Mouse (Mus musculus) forebrain, embryonic 14.5 days (tissue): ENCODE results near the gene Syt2. TPM values are rescaled to one million over a fixed set of nuclear protein-coding genes. Genes with fewer than 3 reads are reported as not detected.

Experiments
- ATAC-seq: fragments of 200-750 bp; cut with Nextera tagmentation; 2 replicates; pipeline ENCODE4 v1.8.0; 2017; ENCODE audit warnings: mild to moderate bottlenecking, moderate library complexity
- DNase-seq: peaks from one replicate; pipeline ENCODE4 v3.0.0-alpha.2; 2015; ENCODE audit warnings: low spot score
- H3K27ac ChIP-seq: fragments of 300-500 bp; sonication (generic); 2 replicates; pipeline ENCODE4 v1.5.1; 2014; ENCODE audit warnings: low read depth, mild to moderate bottlenecking, control low read depth, low read length, moderate library complexity
- H3K27me3 ChIP-seq: fragments of 300-500 bp; sonication (generic); replicated peaks from 2 replicates; pipeline ENCODE4 v1.6.1; 2014; ENCODE audit warnings: low read length, control low read depth, mixed read lengths; ENCODE audit not compliant: control insufficient read depth, insufficient read depth
- H3K36me3 ChIP-seq: fragments of 300-500 bp; sonication (generic); 2 replicates; pipeline ENCODE4 v1.6.1; 2014; ENCODE audit warnings: low read length, control low read depth; ENCODE audit not compliant: control insufficient read depth, insufficient read depth
- H3K4me1 ChIP-seq: fragments of 300-500 bp; sonication (generic); 2 replicates; pipeline ENCODE4 v1.6.1; 2014; ENCODE audit warnings: antibody characterized with exemption, low read length, control low read depth; ENCODE audit not compliant: control insufficient read depth, insufficient read depth
- H3K4me2 ChIP-seq: fragments of 300-500 bp; sonication (generic); 2 replicates; pipeline ENCODE4 v1.6.1; 2014; ENCODE audit warnings: mild to moderate bottlenecking, control low read depth, low read length
- H3K4me3 ChIP-seq: fragments of 300-500 bp; sonication (generic); 2 replicates; pipeline ENCODE4 v1.5.1; 2014; ENCODE audit warnings: low read depth, low read length, control low read depth
- H3K9ac ChIP-seq: fragments of 300-500 bp; sonication (generic); 2 replicates; pipeline ENCODE4 v1.6.1; 2014; ENCODE audit warnings: mild to moderate bottlenecking, low read length, control low read depth, moderate library complexity
- H3K9me3 ChIP-seq: fragments of 300-500 bp; sonication (generic); replicated peaks from 2 replicates; pipeline ENCODE4 v1.6.1; 2016; ENCODE audit warnings: low read length, control low read depth, mixed read lengths; ENCODE audit not compliant: control insufficient read depth
- WGBS: fragments of 180-500 bp; shearing (Covaris S2); extraction: QIAGEN DNeasy Blood & Tissue Kit; methylation state at CpG from one replicate; pipeline ENCODE4 v1.1.7; 2014; 5-methylcytosine and 5-hydroxymethylcytosine counted together
- polyA plus RNA-seq: library from polyadenylated mRNA; unstranded; fragments of >200 nt; fragmentation: Nextera tagmentation; extraction: Ambion mirVana; gene quantifications from 2 replicates; pipeline ENCODE4 v1.2.1, GENCODE M21; 2014

The Syt2 gene
- polyA plus RNA-seq, 1 experiment from 2014 or later: 1.2 TPM

- WGBS: 24% methylated on average over 3 of the region's 3 CpGs
- no peak overlapping the region for H3K4me2 ChIP-seq
- H3K9me3 ChIP-seq: no peaks in the 10 kb centered on the region
- peaks cover 27% of the 10 kb centered on the region for H3K27me3 ChIP-seq
- H3K4me1 ChIP-seq: peaks cover under 1% of the 10 kb centered on the region; the same call in 1 of the 2 replicates
- no peak for ATAC-seq
- H3K9ac ChIP-seq: no peak overlapping the region
- H3K27ac ChIP-seq: no peak overlapping the region
- DNase-seq: no peak
- no peak overlapping the region for H3K4me3 ChIP-seq
- no peaks in the 10 kb centered on the region for H3K36me3 ChIP-seq
Observed at GRCm38 (mm10) chr1:134641507-134641906, 5.0 kb upstream of the Syt2 start.

DNA sequence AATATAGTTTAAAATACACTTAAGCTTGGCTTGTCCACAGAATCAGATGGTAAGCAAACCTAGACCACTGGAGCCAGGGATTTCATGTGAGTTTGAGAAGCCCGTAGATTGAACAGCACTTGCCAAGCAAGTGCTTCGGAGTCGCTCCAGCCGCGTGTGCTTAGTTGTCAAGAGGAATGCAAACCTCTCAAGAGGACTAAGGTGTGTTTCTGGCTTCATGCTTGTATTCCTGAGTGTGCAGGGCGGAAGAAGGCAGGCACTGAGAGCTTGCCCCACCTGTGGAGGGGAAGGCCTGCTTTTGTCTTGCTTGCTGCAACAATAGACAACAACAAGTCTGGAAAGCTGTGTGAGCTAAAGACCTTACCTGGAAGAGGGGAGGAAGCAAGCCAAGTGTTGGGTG lies 2.8 kb upstream of the Syt2 start:
- DNase-seq (no peak), ATAC-seq (no peak)
- H3K36me3 ChIP-seq: no peaks in the 10 kb centered on the region
- H3K4me2 ChIP-seq: no peak overlapping the region
- no peak overlapping the region for H3K9ac ChIP-seq
- no peaks in the 10 kb centered on the region for H3K9me3 ChIP-seq
- H3K27ac ChIP-seq: no peak overlapping the region
- H3K27me3 ChIP-seq: peaks cover 49% of the 10 kb centered on the region
- no peak overlapping the region for H3K4me3 ChIP-seq
- 72% methylated on average over 6 of the region's 6 CpGs for WGBS
- peaks cover 7% of the 10 kb centered on the region; the same call in 1 of the 2 replicates for H3K4me1 ChIP-seq

DNA sequence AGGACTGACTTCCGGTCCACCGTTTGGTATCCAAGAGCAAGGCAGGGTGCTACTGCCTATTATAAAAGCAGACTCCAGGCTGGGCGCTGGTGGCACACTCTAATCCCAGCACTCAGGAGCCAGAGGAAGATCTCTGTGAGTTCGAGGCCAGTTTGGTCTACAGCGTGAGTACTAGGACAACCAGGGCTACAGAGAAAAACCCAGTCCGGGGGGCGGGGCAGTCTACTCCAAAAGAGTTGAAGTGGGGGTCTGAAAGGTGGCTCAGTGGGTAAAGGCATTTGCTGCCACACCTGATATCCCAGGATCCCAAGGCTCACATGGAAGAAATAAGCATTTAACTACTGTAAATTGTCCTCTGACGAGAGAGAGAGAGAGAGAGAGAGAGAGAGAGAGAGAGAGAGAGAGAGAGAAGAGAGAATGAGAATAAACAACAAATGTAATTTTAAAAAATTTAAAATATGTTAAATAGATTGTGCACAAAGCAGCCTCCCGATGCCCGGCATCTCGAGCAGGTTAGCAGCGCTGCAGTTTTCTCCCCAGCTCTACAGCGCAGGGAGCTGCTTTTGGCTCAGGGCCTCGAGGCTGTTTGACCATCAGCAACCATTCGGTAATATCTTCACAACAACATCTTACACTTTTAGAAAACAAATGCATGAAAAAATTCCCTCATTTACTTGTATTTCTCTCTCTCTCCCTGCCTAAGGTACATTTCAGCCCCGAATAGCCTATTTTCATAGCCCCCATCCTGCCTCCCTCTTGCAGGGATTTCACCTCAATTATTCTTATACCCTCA lies 873 bp upstream of the Syt2 start:
- WGBS: 16% methylated on average over 16 of the region's 16 CpGs
- DNase-seq (no peak), ATAC-seq (no peak)
- H3K4me1 ChIP-seq: peaks cover 7% of the 10 kb centered on the region; the same call in 1 of the 2 replicates
- H3K9ac ChIP-seq: no peak overlapping the region
- no peak overlapping the region for H3K27ac ChIP-seq
- peak overlapping the region; percentile 74; the same call in 1 of the 2 replicates for H3K4me2 ChIP-seq
- H3K27me3 ChIP-seq: peaks cover 57% of the 10 kb centered on the region
- H3K36me3 ChIP-seq: no peaks in the 10 kb centered on the region
- no peaks in the 10 kb centered on the region for H3K9me3 ChIP-seq
- H3K4me3 ChIP-seq: peak overlapping the region; percentile 40

- no peak for DNase-seq
- H3K27me3 ChIP-seq: peaks cover 57% of the 10 kb centered on the region
- H3K36me3 ChIP-seq: no peaks in the 10 kb centered on the region
- H3K27ac ChIP-seq: no peak overlapping the region
- H3K4me3 ChIP-seq: peak overlapping the region; percentile 40
- peaks cover 10% of the 10 kb centered on the region for H3K4me1 ChIP-seq
- H3K9me3 ChIP-seq: no peaks in the 10 kb centered on the region
- WGBS: 2% methylated on average over 28 of the region's 28 CpGs
- peak; percentile 16; the same call in 1 of the 2 replicates for ATAC-seq
- H3K4me2 ChIP-seq: peak overlapping the region; percentile 74
- peak overlapping the region; percentile 49; the same call in 1 of the 2 replicates for H3K9ac ChIP-seq
Observed at GRCm38 (mm10) chr1:134646963-134647282, 446 bp downstream of the Syt2 start.

GRCm38 (mm10) chr1:134647591-134647990 lies 1.1 kb downstream of the Syt2 start:
- Histone ChIP-seq H3K9ac (no peak overlapping the region), H3K27me3 (peaks cover 57% of the 10 kb centered on the region), H3K4me3 (no peak overlapping the region), H3K9me3 (no peaks in the 10 kb centered on the region), H3K27ac (no peak overlapping the region), H3K36me3 (no peaks in the 10 kb centered on the region), H3K4me1 (peaks cover 16% of the 10 kb centered on the region), H3K4me2 (no peak overlapping the region)
- no peak for DNase-seq
- 20% methylated on average over 7 of the region's 7 CpGs for WGBS
- no peak for ATAC-seq

DNA sequence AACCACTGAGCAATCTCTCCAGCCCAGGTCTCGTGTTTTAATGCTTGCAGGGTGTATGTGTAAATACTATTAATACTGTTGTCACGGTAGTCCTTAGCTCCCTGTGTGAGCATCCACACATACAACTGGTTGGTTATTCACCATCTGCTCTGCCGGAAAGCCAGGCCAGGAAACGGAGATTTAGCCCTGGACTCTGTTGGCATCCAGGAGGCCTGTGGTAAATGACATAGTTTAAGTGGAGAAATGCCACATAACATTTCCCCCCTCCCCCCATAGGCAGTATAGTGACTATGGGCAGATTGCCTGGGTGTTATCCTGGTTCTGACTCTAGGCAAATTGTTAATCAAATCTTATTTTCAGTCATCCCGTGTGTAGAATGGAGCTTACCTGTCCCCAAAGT lies 4.3 kb downstream of the Syt2 start:
- H3K27me3 ChIP-seq: peaks cover 40% of the 10 kb centered on the region
- no peak overlapping the region for H3K27ac ChIP-seq
- H3K4me3 ChIP-seq: no peak overlapping the region
- H3K4me2 ChIP-seq: no peak overlapping the region
- H3K9ac ChIP-seq: no peak overlapping the region
- H3K9me3 ChIP-seq: no peaks in the 10 kb centered on the region
- H3K4me1 ChIP-seq: peaks cover 16% of the 10 kb centered on the region
- DNase-seq (no peak), ATAC-seq (no peak)
- 76% methylated on average over 5 of the region's 5 CpGs for WGBS
- H3K36me3 ChIP-seq: no peaks in the 10 kb centered on the region

- ATAC-seq: 0 out of 2 replicates have a peak, but pooled peaks have one; percentile 17
- no peaks in the 10 kb centered on the region for H3K36me3 ChIP-seq
- H3K4me2 ChIP-seq: no peak overlapping the region
- no peak for DNase-seq
- peaks cover 35% of the 10 kb centered on the region for H3K27me3 ChIP-seq
- H3K4me1 ChIP-seq: peaks cover 16% of the 10 kb centered on the region
- no peak overlapping the region for H3K4me3 ChIP-seq
- H3K27ac ChIP-seq: no peak overlapping the region
- H3K9me3 ChIP-seq: no peaks in the 10 kb centered on the region
- 47% methylated on average over 13 of the region's 13 CpGs for WGBS
- H3K9ac ChIP-seq: no peak overlapping the region
Observed at GRCm38 (mm10) chr1:134651268-134651850, 4.9 kb downstream of the Syt2 start.

GRCm38 (mm10) chr1:134651851-134652398 lies 5.4 kb downstream of the Syt2 start:
- Histone ChIP-seq H3K4me1 (peaks cover 12% of the 10 kb centered on the region), H3K9ac (no peak overlapping the region), H3K27me3 (peaks cover 29% of the 10 kb centered on the region), H3K36me3 (no peaks in the 10 kb centered on the region), H3K4me2 (no peak overlapping the region), H3K27ac (no peak overlapping the region), H3K9me3 (no peaks in the 10 kb centered on the region), H3K4me3 (no peak overlapping the region)
- DNase-seq (peak; percentile 53), ATAC-seq (peak; percentile 59; the same call in 1 of the 2 replicates)
- 17% methylated on average over 4 of the region's 4 CpGs for WGBS
